In genomic region chr4:123588353-123589301, GRCm38 (mm10) we compare ENCODE assay signal across 7 mouse cellular contexts.
DNase-seq lines count a peak whose midpoint lies in the region; ATAC-seq and TF ChIP-seq lines count a peak whose summit lies in the region.

No protein-coding gene starts in this region.

- no peak overlapping the region for H3K4me2 ChIP-seq in lung, embryonic 14.5 days

- H3K9ac ChIP-seq in lung, embryonic 14.5 days = no peak overlapping the region

- no peaks in the 10 kb centered on the region for H3K9me3 ChIP-seq in lung, embryonic 14.5 days (ENCODE audit: low read depth, low read length)

- peak overlapping the region; percentile 82 for H3K27ac ChIP-seq in lung, embryonic 14.5 days (ENCODE audit: low read depth)

- TF ChIP-seq CTCF in lung, embryonic 14.5 days (IDR thresholded peaks at IDR 0.05; ENCODE audit: low read depth) = peak; percentile 56

- no peaks in the 10 kb centered on the region for H3K36me3 ChIP-seq in lung, embryonic 14.5 days (ENCODE audit: insufficient read depth)

- H3K4me3 ChIP-seq in lung, embryonic 14.5 days (ENCODE audit: low read depth, low read length) = no peak overlapping the region

- WGBS in lung, embryonic 14.5 days = 17% methylated on average over 7 of the region's 7 CpGs

- ATAC-seq in lung, embryonic 14.5 days (ENCODE audit: insufficient read depth) = peak; percentile 73

- peaks cover 13% of the 10 kb centered on the region for H3K4me1 ChIP-seq in lung, embryonic 14.5 days (ENCODE audit: insufficient read depth)

- no peaks in the 10 kb centered on the region for H3K27me3 ChIP-seq in lung, embryonic 14.5 days (ENCODE audit: insufficient read depth, low read length)

- DNase-seq in 3T3-L1 (ENCODE audit: low read depth, low spot score) = peak; percentile 81
- peak; percentile 50 for DNase-seq in A20 (ENCODE audit: low read depth, low spot score)
- peak; percentile 22 for DNase-seq in c-Kit-positive CD71-positive TER-119-positive erythroid progenitor cells, embryonic 14.5 days (ENCODE audit: low spot score)
- peak; percentile 13 for DNase-seq in heart, postnatal 25 days (ENCODE audit: low spot score)
- peak; percentile 73 for DNase-seq in lung, embryonic 14.5 days
- DNase-seq in spleen, postnatal 14 days (ENCODE audit: low spot score in 2 of 2) = no peak
- no peak for DNase-seq in gastrocnemius, adult 8-10 months (ENCODE audit: low spot score in 2 of 2)

- intact Hi-C loops in heart, postnatal 25 days (cut with DNase I) = loop anchor here (1.0 to 2.0 kb wide), 2 partner anchors 46 to 79 kb away; no protein-coding TSS in a partner anchor

Comparison
In these comparisons a context has a peak if more than half of its experiments do, and no peak if none do; other contexts are left out.
1. DNase-seq: peak in 3T3-L1 (single experiment), A20 (single experiment), c-Kit-positive CD71-positive TER-119-positive erythroid progenitor cells, embryonic 14.5 days (single experiment), heart, postnatal 25 days (single experiment) and lung, embryonic 14.5 days (single experiment); none in spleen, postnatal 14 days (0 of 2) and gastrocnemius, adult 8-10 months (0 of 2).